Mouse (Mus musculus) right cerebral cortex, postnatal 25 days (tissue): ENCODE results near the gene Gcnt2.
"Not testable (repeated sequence)": the region's sequence is repeated elsewhere in the genome, so short reads cannot be mapped to it uniquely, and the experiment has no call there.

Experiments
- DNase-seq: peaks from one replicate; pipeline ENCODE4 v3.0.0; 2022

The Gcnt2 gene

DNA sequence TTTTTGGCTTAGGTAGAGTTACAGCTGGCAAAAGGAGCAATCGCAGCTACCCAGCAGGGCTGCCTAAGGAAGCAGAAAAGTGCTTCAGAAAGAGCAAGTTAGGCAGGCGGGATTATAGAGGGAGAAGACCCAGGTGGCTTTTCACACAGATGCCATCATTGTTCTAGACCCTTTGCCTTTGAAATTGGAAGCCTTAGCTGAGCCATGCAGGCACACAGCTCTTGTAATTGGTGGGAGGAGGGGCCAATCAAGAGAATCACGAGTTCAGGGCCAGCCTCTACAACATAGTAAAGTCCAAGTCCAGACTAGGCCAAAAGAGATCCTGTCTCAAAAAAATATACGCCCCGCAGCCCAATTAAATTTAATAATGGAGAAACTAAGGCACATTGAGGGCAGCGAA is 48.5 kb downstream of the Gcnt2 start:
- no peak for DNase-seq

DNA sequence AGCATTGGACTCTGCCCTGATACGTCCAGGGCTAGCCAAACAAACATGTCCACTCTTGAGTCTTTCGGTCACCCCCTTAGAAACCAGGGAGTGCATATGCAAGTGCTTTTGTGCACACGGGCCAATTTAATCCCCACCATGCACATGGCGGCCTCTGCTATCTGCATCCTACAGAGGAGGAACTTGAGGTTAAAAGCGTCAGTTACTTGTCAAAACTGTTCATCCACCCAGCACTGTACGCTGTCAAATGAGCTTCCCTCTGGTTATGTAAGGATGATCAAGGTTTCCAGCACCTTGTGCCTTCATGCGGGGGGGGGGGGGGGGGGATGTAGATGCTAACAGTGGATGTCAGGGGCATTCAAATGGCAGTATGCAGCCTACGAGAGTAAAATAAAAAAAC is 49.5 kb downstream of the Gcnt2 start:
- DNase-seq = no peak

DNA sequence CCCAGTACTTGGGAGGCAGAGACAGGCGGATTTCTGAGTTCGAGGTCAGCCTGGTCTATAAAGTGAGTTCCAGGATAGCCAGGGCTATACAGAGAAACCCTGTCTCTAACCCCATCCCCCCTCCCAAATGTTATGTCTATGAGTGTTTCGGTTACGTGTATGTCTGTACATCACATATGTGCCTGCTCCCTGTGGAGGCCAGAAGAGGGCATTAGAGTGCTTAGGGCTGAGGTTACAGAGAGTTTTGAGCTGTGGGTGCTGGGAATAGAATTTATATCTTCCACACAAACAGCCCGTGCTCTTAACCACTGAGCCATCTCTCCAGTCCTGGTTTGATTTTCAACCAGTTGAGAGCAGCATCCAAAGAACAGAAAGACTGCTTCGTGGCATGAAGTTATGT is 50.5 kb downstream of the Gcnt2 start:
- no peak for DNase-seq

DNA sequence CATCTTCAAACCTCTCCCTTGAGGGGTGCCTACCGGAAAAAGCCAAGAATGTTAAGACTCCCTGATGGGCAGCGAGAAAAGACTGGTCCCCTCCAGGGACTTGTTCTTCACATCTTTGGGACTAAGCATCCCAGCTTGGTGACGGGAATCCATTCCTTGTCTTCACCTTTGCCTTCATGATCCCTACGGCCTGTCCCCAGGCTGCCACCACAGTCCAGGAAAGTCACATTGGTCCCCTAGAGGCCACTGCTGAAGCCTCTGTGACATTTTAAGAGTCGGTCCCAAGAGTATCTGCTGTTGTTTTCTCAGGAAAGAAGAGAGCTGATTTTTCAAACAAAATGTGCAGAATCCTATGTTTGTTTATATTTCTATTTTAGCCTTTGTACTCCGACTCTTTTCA is 52.4 kb downstream of the Gcnt2 start:
- DNase-seq = no peak

DNA sequence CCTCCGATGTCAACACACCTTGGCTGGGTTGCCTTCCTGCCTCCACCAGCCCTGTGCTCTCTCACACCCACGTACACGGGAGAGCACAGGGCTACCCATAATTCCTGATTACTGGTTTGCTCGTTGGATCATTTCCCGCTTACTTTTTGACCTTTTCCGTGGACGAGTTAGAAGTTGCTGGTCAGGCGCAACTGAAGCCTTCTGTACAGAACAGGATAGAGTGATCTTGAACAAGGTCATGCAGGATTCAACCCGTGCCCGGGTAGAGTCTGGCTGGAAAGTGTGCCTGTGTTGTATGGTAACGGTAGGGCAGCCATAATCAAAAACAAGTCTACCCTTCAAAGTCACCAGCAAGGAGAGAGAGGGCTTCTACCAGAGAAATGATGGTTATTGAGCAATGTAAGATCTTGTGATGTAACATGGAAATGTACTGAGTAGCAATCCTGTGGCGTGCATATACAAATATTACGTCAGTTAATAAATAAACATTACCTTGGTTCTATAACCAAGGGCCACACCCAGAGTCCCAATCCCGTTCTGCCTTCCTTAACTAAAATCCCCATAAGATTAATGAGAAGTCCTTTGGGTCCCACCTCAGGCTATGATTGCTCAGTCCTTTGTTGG is 54.0 kb downstream of the Gcnt2 start:
- DNase-seq = no peak

DNA sequence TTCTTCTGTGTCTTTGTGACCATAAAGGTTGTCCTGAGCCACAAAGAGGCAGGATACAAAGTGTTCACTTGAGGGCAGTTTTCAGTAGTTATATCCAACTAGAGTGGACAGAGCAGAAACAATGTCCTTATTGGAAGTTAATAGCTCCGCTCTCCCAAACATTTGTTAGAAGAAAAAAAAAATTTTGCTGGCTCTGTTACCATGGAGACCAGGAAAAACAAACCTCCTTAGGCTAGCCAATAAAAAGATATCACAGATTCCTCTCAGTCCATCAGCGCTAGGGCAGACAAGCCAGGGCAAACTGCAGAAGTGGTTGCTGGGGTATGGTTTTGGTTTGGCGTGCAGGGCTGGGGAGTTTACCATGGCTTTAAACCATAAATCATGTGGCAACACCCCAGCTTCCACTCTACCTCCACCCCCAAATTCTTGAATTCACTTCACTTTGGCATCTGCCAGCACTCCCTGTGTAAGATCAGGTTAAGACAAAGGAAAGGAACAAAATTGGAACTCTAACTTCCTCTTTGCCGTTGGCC is 54.6 kb downstream of the Gcnt2 start:
- DNase-seq = no peak

DNA sequence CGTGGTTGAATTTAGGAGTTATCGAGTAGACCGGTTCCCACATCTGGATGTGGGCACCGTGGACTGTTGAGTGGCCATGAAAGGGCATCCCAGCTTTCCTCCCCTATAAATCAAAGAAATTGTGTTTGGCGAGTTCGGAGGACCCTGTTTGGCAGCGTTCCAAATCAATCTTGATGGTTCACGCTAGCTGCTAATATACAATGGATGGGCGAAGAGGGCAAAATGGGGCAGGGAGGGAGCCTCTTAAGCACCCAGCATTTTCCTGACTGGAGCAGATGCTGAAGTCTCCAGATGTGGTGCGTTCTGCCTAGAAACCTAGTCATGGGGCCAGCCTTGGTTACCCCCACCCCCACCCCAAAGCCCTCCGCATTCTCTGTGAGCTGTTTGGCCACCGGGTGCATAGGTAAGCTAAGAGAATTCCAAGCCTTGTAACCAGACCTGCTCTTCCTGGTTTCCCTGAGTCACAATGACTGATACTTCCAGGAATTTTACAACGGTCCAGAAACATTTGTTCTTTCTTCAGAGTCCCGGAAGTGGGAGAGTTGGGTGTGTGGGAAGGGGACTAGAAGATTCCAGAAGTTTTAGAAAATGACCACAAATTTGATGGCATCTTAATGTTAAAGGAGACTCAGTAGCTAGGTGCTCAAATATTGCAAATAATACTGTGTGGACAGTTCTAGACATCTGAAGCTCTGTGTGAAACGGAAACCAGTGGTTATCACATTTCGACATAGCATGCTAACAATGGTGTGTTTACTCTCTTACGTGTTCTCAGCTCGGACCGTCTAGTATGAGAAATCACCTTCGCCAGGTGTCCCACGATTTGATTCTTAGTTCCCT is 57.0 kb downstream of the Gcnt2 start:
- no peak for DNase-seq

DNA sequence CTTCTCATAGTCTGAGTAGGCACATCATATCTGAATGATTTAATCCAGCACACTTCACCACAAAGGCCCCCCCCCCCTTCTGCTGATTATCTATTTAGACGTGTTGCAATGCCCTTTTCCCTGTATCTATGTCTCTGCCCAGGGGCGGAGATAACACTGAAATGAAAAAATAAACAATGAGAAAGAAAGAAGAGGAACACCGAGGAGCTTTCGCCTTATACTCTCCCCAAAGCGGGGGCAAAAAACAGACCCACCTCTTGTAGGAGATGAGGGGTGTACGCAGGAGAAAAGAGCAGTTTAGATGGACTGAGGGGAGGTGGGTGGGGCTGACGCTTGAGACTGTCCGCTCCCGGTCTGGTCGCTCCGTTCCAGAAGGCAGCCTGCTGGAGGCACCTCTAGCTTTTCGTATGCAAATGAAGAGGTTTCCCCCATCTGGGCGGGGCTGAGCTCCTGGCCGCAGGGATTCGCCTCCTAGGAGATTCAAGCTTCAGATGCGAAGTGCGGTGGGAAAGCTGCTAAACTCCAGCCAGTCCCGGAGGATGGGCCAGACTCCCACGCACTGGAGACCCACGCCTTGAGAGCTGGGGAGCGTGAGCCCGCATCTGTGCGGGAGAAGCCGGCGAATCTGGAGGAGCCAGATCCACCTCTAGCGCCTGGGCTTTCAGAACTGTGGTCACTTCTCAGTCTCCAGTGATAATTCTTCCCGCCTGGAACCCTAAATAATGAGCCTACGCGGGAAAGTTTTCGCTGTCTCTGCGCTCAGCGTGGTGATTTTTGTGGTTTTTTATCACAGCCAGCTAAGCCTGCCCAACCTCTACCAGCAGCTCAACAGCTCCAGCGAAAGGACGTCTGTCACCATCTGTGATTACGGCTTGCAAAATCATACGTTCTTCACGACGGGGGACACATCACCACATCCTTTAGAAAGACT is 57.9 kb downstream of the Gcnt2 start:
- DNase-seq = peak; percentile 57

DNA sequence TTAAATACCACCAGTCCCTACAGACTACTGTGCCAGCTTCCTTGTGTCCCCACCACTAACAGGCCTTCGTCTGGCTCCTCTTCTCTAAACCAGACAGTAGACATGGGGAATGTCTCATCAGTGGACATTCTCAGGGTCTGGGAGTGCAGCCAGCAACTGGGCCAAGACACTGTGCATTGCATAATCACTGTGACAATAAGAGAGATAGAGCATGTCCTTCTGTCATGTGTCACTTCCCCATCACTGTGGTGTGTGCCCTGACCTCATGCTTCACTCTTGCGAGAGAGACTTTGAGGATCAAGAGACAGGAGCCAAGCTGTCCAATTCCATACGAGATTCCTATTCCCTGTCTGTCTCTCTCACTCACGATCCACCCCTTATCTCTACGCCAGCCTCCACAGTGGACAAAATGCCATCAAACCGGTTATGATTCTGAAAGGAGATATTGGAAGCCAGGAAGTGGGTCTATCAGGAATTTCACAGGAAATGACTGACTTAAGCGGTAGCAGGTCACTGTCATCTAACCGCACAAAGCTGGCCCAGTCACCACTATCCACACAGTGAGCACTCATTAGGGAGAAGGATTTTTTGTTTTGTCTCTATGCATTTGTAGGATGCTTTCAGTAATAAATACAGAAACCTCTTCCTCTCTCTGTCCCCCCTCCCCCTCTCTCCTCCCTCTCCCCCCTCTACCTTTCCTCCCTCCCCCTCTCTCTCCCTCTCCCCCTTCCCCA is 61.9 kb downstream of the Gcnt2 start:
- DNase-seq = no peak

DNA sequence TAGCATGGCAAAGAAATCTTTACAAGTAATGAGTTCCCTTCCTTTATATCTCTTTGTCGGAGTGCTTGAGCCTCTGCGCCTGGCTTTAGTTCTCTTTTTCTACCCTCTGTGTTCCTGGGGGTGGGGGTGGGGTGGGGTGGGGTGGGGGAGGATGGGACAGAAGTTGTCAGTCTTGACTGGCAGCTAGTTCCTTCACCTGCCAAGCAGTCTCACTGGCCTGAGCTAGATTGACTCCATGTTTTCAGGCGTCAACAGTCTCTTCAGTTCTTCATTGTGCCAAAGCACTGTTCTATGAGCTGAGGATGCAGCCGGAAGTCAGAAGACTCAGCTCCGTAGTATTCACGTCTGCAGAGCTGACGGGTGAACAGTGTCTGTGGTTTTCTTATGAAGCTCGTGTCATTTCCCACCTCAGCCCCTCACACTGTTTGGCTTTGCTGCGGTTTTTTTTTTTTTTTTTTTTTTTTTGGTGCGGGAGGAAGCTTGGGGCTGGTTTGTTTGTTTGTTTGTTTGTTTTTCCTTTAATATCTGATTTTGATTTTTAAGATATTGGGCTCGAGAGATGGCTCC is 62.8 kb downstream of the Gcnt2 start:
- no peak for DNase-seq

DNA sequence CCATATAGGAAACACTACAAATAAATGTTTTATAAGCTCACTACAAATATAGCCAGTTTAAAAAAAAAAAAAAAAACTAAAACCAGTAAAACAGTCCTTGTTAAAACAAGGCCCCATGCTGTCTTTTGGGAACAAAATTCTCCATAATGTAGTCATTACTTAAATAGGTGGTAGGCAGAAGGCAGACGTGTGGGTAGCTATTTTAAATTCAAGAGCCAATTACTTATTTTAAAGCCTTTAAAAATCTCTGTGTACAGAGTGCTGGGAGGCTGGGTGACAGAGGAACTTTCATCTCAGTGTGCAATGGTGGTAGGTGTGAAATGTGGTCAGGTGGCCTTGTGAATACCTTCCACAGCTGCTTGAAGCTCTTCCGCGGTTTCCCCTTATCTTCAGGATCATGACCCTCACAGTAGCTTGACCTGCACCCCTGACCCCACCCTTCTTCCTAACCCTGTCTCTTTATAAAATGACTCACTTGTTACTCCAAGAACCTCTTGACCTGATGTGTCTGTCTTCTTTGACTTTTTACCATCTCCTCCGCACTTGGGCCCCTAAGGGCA is 64.3 kb downstream of the Gcnt2 start:
- no peak for DNase-seq

DNA sequence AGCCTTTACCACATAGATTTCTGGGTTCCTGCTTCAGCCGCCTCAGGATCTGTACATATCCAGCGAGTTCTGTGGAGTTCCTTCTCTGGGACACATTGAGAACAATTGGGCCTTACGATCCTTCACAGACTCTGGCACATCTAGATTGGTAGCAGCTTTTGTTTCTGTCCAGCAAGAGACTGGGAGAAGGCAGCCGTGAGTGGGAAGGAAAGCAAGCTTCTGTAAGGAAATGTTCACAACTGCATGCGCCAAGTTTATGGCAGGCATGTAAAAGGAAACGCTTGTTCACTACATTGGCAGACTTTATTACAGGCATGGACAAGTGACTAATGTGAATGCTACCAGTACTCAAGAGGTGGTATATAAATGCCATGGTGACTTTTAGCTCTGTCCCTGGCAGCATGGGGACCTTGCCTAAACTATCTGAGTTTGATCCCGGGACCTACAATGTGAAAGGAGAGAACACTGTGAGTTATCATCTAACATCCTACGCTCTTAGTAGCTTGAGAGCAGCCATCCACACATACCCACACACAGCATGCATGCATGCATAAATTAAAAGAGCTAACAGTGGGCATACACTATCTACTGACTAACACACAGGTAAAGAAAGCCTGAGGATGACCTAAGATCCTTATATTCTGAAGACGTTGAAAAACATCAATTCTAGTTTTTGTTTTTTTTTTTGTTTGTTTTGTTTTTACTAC is 68.8 kb downstream of the Gcnt2 start:
- no peak for DNase-seq

DNA sequence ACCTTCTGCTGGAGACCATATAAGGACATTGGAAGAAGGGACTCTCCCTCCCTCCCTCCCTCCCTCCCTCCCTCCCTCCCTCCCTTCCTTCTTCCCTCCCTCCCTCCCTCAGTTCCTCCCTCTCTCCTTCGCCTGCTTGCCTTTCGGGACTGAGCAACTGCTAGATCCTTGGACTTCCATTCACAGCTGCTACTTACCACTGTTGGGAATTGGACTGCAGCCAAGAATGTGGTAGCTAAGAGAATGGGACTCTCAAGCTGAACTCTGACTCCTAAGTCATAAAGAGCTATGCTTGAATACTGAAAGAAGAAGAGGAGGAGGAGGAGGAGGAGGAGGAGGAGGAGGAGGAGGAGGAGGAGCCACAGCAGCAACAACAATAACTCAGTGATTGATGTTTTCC is 72.3 kb downstream of the Gcnt2 start:
- DNase-seq = not testable (repeated sequence)

DNA sequence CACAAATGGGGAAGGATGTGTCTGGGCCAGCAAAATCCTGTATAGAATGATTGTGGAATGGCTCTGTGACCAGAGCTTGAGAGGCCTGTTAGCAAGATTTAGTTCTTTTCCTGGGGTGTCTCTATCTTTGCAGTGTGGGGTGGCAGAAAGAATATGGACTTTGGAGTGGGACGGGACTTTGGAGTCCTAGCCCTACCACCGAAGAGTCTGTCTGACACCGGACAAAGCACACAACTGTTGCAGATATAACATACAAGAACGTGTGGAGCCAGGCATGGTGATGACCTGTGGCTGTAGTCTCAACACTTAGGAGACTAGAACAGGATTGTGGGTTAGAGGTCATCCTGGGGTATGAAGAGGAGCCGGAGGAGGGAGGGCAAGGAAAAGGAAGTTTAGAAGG is 73.0 kb downstream of the Gcnt2 start:
- DNase-seq = no peak

DNA sequence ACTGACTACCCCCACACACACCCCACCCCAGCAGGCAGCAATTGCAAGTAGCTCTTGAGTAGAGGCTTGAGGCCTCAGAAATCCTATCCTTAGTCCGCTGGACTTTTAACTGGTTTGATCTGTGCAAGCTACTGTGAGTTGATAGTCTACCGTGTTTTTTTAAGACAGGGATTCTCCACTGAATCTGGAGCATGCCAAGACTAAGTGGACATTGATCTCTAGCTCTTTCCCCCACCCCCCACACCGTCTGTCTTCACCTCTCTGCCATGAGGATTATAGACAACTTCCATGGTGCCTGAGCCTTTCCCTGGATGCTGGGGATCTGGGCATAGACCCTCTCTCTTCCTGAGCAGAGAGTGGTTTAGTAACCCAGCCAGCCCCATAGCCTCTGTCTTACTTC is 74.8 kb downstream of the Gcnt2 start:
- DNase-seq = no peak

DNA sequence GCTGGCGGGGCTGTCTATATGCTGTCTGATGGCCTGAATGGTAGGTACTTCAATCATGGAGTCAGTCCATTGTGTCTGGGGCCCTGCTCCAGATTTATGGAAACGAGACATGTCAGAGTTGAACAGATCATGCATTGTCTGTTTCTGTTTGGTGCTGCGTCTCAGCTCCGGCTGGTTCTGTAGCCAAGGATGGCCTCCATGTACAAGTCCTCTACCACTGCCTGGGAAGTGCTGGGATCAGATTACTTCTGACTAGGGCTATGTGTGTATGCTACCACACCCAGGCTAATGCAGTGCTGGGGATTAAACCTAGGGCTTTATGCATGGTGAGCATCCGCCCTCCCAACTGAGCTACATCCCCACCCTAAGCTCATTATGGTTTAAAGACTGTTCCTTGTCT is 78.0 kb downstream of the Gcnt2 start:
- no peak for DNase-seq

DNA sequence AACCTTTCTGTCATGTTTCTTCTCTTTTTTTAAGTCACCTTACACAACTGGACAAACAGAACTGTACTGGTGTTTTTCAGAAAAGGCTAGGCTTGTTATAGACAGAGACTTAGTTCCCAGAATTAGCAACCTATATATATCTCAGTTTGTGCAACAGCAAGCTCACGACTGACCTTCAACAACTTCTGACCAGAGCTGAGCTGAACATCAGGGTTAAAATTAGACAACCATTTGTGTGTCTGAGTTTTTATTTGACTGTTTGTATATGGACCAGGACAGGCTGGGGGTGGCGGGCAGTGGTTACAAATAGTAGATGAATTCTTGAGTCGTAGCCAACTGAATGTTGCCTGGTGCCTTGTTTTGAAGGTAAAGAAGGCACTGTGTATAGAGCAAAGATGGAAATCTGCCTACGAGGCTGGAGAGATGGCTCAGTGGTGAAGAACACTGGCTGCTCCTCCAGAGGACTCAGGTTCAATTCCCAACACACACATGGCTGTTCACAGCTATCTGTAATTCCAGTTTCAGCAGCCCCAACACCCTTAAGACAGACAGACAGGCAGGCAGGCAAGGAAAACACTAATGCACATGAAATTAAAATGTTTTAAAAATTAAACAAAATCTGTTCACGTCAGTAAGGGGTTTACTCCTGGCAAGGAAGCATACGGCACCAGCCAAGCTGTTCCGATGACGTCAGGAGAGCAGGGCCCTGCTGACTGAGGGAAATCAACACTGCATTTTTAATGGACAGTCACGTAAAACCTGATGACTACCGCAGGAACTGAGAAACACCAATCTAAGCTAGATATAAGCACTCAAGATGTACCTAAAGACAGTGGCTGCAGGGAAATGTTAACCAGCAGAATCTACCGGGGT is 79.2 kb downstream of the Gcnt2 start:
- DNase-seq = peak; percentile 23

DNA sequence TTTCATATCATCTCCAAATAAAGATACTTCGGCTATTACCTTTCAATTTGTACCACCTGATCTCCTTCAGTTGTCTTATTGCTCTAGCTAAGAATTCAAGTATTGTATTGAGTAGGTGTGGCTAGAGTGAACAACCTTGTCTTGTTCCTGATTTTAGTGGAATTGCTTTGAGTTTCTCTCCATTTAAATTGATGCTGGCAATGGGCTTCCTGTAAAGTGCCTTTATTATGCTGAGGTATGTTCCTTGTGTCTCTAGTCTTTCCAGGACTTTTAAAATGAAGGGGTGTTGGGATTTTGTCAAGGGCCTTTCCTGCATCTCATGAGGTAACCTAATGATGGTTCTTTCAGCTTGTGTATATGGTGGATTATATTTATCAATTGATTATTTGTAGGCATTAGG is 83.5 kb downstream of the Gcnt2 start:
- DNase-seq = no peak

DNA sequence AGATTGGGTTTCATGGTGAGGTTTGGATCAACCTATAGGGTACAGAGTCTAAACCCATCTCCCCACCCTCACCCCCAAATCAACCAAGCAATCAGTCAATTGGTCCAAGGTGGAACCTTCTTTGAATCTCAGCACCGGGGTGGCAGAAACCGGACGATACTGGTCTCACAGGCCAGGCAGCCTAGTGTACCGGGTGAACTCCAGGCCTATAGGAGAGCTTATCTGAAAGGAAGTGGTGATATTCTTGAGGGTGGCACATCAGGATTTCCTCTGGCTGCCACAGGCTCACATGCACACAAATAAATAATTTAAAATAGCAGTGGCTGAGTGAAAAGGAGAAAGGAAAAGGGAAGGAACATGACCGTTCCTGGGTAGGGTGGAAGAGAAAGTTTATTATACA is 84.4 kb downstream of the Gcnt2 start:
- DNase-seq = no peak

DNA sequence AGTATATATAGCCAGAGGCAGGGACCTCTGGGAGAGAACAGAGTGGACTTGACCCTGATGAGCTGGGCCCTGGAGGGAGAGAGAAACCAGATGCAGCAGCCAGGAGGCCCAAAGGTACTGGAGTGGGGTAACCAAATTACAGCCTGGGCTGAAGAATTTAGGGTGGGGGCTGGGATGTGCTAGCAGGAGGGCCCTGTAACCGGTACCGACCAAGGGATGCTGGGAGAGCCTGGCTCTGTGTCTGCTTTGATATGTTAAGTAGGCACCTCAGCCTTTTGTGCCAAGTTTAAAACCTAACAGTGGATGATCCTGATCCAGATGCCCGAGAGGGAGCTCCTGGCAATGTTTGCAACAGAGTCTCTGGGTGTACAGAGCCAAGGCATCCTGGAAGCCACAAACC is 84.8 kb downstream of the Gcnt2 start:
- no peak for DNase-seq
